Comparison of ENCODE assay signal across 8 mouse cellular contexts in genomic region chr10:93640521-93640952, GRCm38 (mm10). TPM values are rescaled to one million over a fixed set of nuclear protein-coding genes. Genes with fewer than 3 reads are reported as not detected.
A peak's percentile ranks its signal among the peaks of the same experiment; 100 is the strongest.
DNase-seq lines count a peak whose midpoint lies in the region; ATAC-seq and TF ChIP-seq lines count a peak whose summit lies in the region.

Ntn4 (plus strand) TSS chr10:93640681.

- 2% methylated on average over 29 of the region's 30 CpGs for WGBS in embryonic facial prominence, embryonic 15.5 days
- WGBS in hindbrain, embryonic 14.5 days = 4% methylated on average over 29 of the region's 30 CpGs
- 3% methylated on average over 25 of the region's 30 CpGs for WGBS in midbrain, postnatal 0 days

- DNase-seq in frontal cortex, adult 2 months (ENCODE audit: extremely low spot score in 1 of 2, low spot score in 1 of 2) = no peak
- no peak for DNase-seq in frontal cortex, postnatal 25 days (ENCODE audit: low spot score in 2 of 2)
- no peak for DNase-seq in hindbrain, embryonic 14.5 days (ENCODE audit: low spot score)
- no peak for DNase-seq in midbrain, postnatal 0 days (ENCODE audit: low spot score)
- no peak for DNase-seq in embryo, embryonic 9.5 days (ENCODE audit: extremely low spot score)
- no peak for DNase-seq in thymus, postnatal 36 days

- H3ac ChIP-seq in C2C12 (ENCODE audit: control insufficient read depth, insufficient read length, low read depth) = peak within 1 kb of the TSS; percentile 76

- no peaks in the 10 kb centered on the region for H3K27me3 ChIP-seq in C2C12 (ENCODE audit: control insufficient read depth, insufficient read depth, insufficient read length)
- H3K27me3 ChIP-seq in embryonic facial prominence, embryonic 15.5 days = peaks cover 11% of the 10 kb centered on the region
- H3K27me3 ChIP-seq in hindbrain, embryonic 14.5 days (ENCODE audit: control insufficient read depth, insufficient read depth, low read length) = no peaks in the 10 kb centered on the region
- H3K27me3 ChIP-seq in midbrain, postnatal 0 days (ENCODE audit: insufficient read depth, low read length) = no peaks in the 10 kb centered on the region

- H3K4me3 ChIP-seq in C2C12 (ENCODE audit: insufficient read depth, poor library complexity, severe bottlenecking) = peak within 1 kb of the TSS; percentile 31
- peak within 1 kb of the TSS; percentile 75 for H3K4me3 ChIP-seq in embryonic facial prominence, embryonic 15.5 days (replicated peaks)
- peak within 1 kb of the TSS; percentile 89 for H3K4me3 ChIP-seq in hindbrain, embryonic 14.5 days (replicated peaks; ENCODE audit: low read length)
- peak within 1 kb of the TSS; percentile 62 for H3K4me3 ChIP-seq in midbrain, postnatal 0 days (ENCODE audit: low read depth, low read length)

- H3K4me2 ChIP-seq in embryonic facial prominence, embryonic 15.5 days (replicated peaks) = peak within 1 kb of the TSS; percentile 99
- peak within 1 kb of the TSS; percentile 99 for H3K4me2 ChIP-seq in hindbrain, embryonic 14.5 days (replicated peaks)
- H3K4me2 ChIP-seq in midbrain, postnatal 0 days (ENCODE audit: low read depth, low read length, poor library complexity, severe bottlenecking) = peak within 1 kb of the TSS; percentile 96

- ATAC-seq in embryonic facial prominence, embryonic 15.5 days (ENCODE audit: insufficient number of reproducible peaks, low FRiP score, low TSS enrichment, low read depth) = 0 out of 2 replicates have a peak, but pooled peaks have one; percentile 9
- no peak for ATAC-seq in hindbrain, embryonic 14.5 days (ENCODE audit: low FRiP score)
- ATAC-seq in midbrain, postnatal 0 days (ENCODE audit: low FRiP score) = no peak

- H3K36me3 ChIP-seq in C2C12 (ENCODE audit: control insufficient read depth, insufficient read depth) = no peaks in the 10 kb centered on the region
- H3K36me3 ChIP-seq in embryonic facial prominence, embryonic 15.5 days = no peaks in the 10 kb centered on the region
- H3K36me3 ChIP-seq in hindbrain, embryonic 14.5 days (replicated peaks; ENCODE audit: control insufficient read depth, insufficient read depth) = 0 out of 2 replicates have a peak, but pooled peaks cover 6% of the 10 kb centered on the region
- H3K36me3 ChIP-seq in midbrain, postnatal 0 days (ENCODE audit: insufficient read depth, low read length) = no peaks in the 10 kb centered on the region

- H3K4me1 ChIP-seq in embryonic facial prominence, embryonic 15.5 days = peaks cover 20% of the 10 kb centered on the region
- peaks cover 5% of the 10 kb centered on the region for H3K4me1 ChIP-seq in hindbrain, embryonic 14.5 days (replicated peaks; ENCODE audit: control insufficient read depth, insufficient read depth, low read length)
- no peaks in the 10 kb centered on the region for H3K4me1 ChIP-seq in midbrain, postnatal 0 days (ENCODE audit: insufficient read depth, low read length)

- H3K9me3 ChIP-seq in embryonic facial prominence, embryonic 15.5 days (replicated peaks) = no peaks in the 10 kb centered on the region
- no peaks in the 10 kb centered on the region for H3K9me3 ChIP-seq in hindbrain, embryonic 14.5 days (ENCODE audit: control insufficient read depth, low read length)
- H3K9me3 ChIP-seq in midbrain, postnatal 0 days (ENCODE audit: low read length) = no peaks in the 10 kb centered on the region

- H3K79me2 ChIP-seq in C2C12 (ENCODE audit: control insufficient read depth, insufficient read depth) = no peaks in the 10 kb centered on the region

- H3K9ac ChIP-seq in embryonic facial prominence, embryonic 15.5 days = peak within 1 kb of the TSS; percentile 33
- H3K9ac ChIP-seq in hindbrain, embryonic 14.5 days = peak within 1 kb of the TSS; percentile 81
- H3K9ac ChIP-seq in midbrain, postnatal 0 days (replicated peaks; ENCODE audit: low read length, poor library complexity, severe bottlenecking) = peak within 1 kb of the TSS; percentile 66

- no peak for TF ChIP-seq CTCF in C2C12 (IDR thresholded peaks at IDR 0.05; ENCODE audit: control insufficient read depth, insufficient read depth, insufficient read length)
- TF ChIP-seq CTCF in midbrain, postnatal 0 days (IDR thresholded peaks at IDR 0.05) = no peak

- no peaks in the 10 kb centered on the region for H3K79me3 ChIP-seq in C2C12 (ENCODE audit: low read depth)

- H3K27ac ChIP-seq in embryonic facial prominence, embryonic 15.5 days (replicated peaks) = no peak within 1 kb of the TSS
- peak within 1 kb of the TSS; percentile 71 for H3K27ac ChIP-seq in hindbrain, embryonic 14.5 days
- H3K27ac ChIP-seq in midbrain, postnatal 0 days (ENCODE audit: low read depth, low read length) = 0 out of 2 replicates have a peak within 1 kb of the TSS, but pooled peaks have one; percentile 34

TF ChIP-seq in C2C12, 6 proteins besides CTCF, POLR2A, EP300 and RAD21:
- no peak for TF ChIP-seq CEBPB (IDR thresholded peaks at IDR 0.05; ENCODE audit: low read depth)
- no peak for TF ChIP-seq MYOG (IDR thresholded peaks at IDR 0.05; ENCODE audit: control insufficient read depth, extremely low read depth, insufficient read length)
- no peak for TF ChIP-seq FOSL1 (IDR thresholded peaks at IDR 0.05; ENCODE audit: insufficient read depth, low read length, poor library complexity, severe bottlenecking)
- no peak for TF ChIP-seq MYOD1 (IDR thresholded peaks at IDR 0.05; ENCODE audit: control insufficient read depth, insufficient read length, low read depth)
- no peak for TF ChIP-seq USF1 (IDR thresholded peaks at IDR 0.05; ENCODE audit: low read depth)
- TF ChIP-seq MAX (IDR thresholded peaks at IDR 0.05) = no peak

RNA-seq across cellular contexts. Expression of gene Ntn4, which starts in this region (rescaled TPM):
- polyA plus RNA-seq in frontal cortex, adult 2 months (2012; rRNA removed) = 10.7 and 10.8 TPM in 2 replicates
- polyA plus RNA-seq in C2C12 (2012; fragmentation: generic; extraction: Trizol) = 0.48 TPM
- 1.1 TPM in 2 replicates for polyA plus RNA-seq in embryonic facial prominence, embryonic 15.5 days (2015; fragmentation: Nextera tagmentation; extraction: Ambion mirVana)
- polyA plus RNA-seq in hindbrain, embryonic 14.5 days (2014; fragmentation: Nextera tagmentation; extraction: Ambion mirVana) = 0.70 and 0.76 TPM in 2 replicates
- 4.6 and 5.2 TPM in 2 replicates for total RNA-seq in midbrain, postnatal 0 days (2014; rRNA removed)
- polyA plus RNA-seq in midbrain, postnatal 0 days (2015; fragmentation: Nextera tagmentation; extraction: Ambion mirVana) = 0.50 and 0.64 TPM in 2 replicates

Comparison
In these comparisons a context has a peak if more than half of its experiments do, and no peak if none do; other contexts are left out.
1. H3K4me3 ChIP-seq: peak in every context shown above with its lines; median percentile 89 in hindbrain, embryonic 14.5 days; 75 in embryonic facial prominence, embryonic 15.5 days; 62 in midbrain, postnatal 0 days; 31 in C2C12.